Mouse (Mus musculus) ES-Bruce4 (cell line): ENCODE data around the gene Rpp25l.
"Not testable (repeated sequence)": the region's sequence is repeated elsewhere in the genome, so short reads cannot be mapped to it uniquely, and the experiment has no call there.

Experiments
- CTCF ChIP-seq: IDR thresholded peaks from one replicate; pipeline ENCODE4 v1.8.1; 2011; ENCODE audit warnings: low read depth, low read length
- EP300 ChIP-seq: IDR thresholded peaks from 2 replicates; pipeline ENCODE4 v1.6.1; 2011; ENCODE audit warnings: low read depth, low read length; ENCODE audit not compliant: insufficient read depth

- not testable (repeated sequence) for TF ChIP-seq EP300, CTCF
Measured at GRCm38 (mm10) chr4:41699783-41700182, 13.6 kb downstream of the Rpp25l start, which contains the start of gene Il11ra1.
